Mouse (Mus musculus): ENCODE measurements around the gene Pianp. TPM values are rescaled to one million over a fixed set of nuclear protein-coding genes. Genes with fewer than 3 reads are reported as not detected.

Pianp gene
- polyA plus RNA-seq (2017; shearing (Covaris generic)) = under 1 TPM in 1 of 2 experiments, not detected in 1; 0.15 TPM

GRCm38 (mm10) chr6:124996551-124997501, at the start of gene Pianp:
Gene Pianp (plus strand): TSS chr6:124996694.
- ATAC-seq = peak; percentile 74

- no peak for ATAC-seq
Observed at GRCm38 (mm10) chr6:124953991-124954715, 42.3 kb upstream of the Pianp start.

GRCm38 (mm10) chr6:124955212-124955611, 41.3 kb upstream of the Pianp start:
- no peak for ATAC-seq

GRCm38 (mm10) chr6:124958127-124958526, 38.4 kb upstream of the Pianp start:
- ATAC-seq = no peak

GRCm38 (mm10) chr6:124959960-124960359, 36.5 kb upstream of the Pianp start:
- ATAC-seq = no peak

GRCm38 (mm10) chr6:124961021-124961420, 35.5 kb upstream of the Pianp start:
- no peak for ATAC-seq

- peak; percentile 7 for ATAC-seq
Observed at GRCm38 (mm10) chr6:124964638-124965037, 31.9 kb upstream of the Pianp start.

GRCm38 (mm10) chr6:124965088-124965719, 31.3 kb upstream of the Pianp start, which contains the start of gene Cops7a:
Gene Cops7a (minus strand): TSS chr6:124965538.
- peak; percentile 90 for ATAC-seq

GRCm38 (mm10) chr6:124965747-124966146, 30.7 kb upstream of the Pianp start:
- ATAC-seq = peak; percentile 24

- no peak for ATAC-seq
Observed at GRCm38 (mm10) chr6:124966466-124967118, 29.9 kb upstream of the Pianp start.

GRCm38 (mm10) chr6:124967766-124968165, 28.7 kb upstream of the Pianp start:
- ATAC-seq = no peak

- no peak for ATAC-seq
Observed at GRCm38 (mm10) chr6:124992241-124992640, 4.3 kb upstream of the Pianp start.

GRCm38 (mm10) chr6:124993365-124993764, 3.1 kb upstream of the Pianp start:
- no peak for ATAC-seq

- ATAC-seq = no peak
Observed at GRCm38 (mm10) chr6:124993876-124994275, 2.6 kb upstream of the Pianp start.

- no peak for ATAC-seq
Observed at GRCm38 (mm10) chr6:124995246-124995645, 1.2 kb upstream of the Pianp start.

GRCm38 (mm10) chr6:124995831-124996403, 577 bp upstream of the Pianp start:
- no peak for ATAC-seq

GRCm38 (mm10) chr6:124998066-124998465, 1.6 kb downstream of the Pianp start:
- no peak for ATAC-seq

GRCm38 (mm10) chr6:124999091-124999490, 2.6 kb downstream of the Pianp start:
- no peak for ATAC-seq

- no peak for ATAC-seq
Observed at GRCm38 (mm10) chr6:124999546-124999945, 3.1 kb downstream of the Pianp start.

GRCm38 (mm10) chr6:125003706-125004105, 7.2 kb downstream of the Pianp start:
- no peak for ATAC-seq

GRCm38 (mm10) chr6:125005086-125005485, 8.6 kb downstream of the Pianp start:
- ATAC-seq = no peak

GRCm38 (mm10) chr6:125008060-125008459, 11.6 kb downstream of the Pianp start:
- no peak for ATAC-seq
